Mouse (Mus musculus): ENCODE data around the gene Socs3. TPM values are rescaled to one million over a fixed set of nuclear protein-coding genes. Genes with fewer than 3 reads are reported as not detected.

Socs3 gene
- polyA plus RNA-seq, 1 experiment from 2014 or later, result 11.7 TPM

DNA sequence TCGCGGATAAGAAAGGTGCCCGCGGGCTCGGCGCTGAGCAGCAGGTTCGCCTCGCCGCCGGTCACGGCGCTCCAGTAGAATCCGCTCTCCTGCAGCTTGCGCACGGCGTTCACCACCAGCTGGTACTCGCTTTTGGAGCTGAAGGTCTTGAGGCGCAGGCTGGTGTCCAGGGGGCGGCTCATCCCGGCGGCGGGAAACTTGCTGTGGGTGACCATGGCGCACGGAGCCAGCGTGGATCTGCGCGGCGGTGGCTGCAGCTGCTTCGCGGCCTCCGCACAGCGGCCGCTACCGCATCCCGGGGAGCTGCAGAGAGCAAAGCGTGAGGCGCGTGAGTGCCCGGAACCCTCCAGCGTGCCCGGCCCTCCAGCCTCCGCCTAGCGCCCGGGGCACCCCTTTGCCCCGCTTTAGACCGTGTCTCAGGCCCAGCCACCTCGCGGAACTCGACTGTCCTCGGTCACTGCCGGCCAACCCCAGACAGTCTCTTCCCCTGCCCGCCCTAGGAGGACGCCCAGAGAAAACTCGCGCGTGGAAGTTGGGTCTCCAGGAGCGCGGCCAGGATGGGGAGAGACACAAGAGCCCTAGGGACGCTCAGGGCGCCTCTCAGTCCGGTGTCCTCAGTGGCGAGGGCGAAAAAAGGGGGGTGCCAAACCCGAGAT lies 1.7 kb downstream of the Socs3 start:
- Histone ChIP-seq H3K4me2 (ENCODE audit: low read length) (peak overlapping the region; percentile 90), H3K36me3 (ENCODE audit: control insufficient read depth, insufficient read depth) (no peaks in the 10 kb centered on the region), H3K27ac (ENCODE audit: low read length) (peak overlapping the region; percentile 88), H3K9ac (replicated peaks; ENCODE audit: low read depth, low read length) (peak overlapping the region; percentile 80), H3K4me3 (replicated peaks; ENCODE audit: low read length) (peak overlapping the region; percentile 79), H3K9me3 (ENCODE audit: control insufficient read depth, low read length) (no peaks in the 10 kb centered on the region), H3K27me3 (replicated peaks; ENCODE audit: control insufficient read depth, insufficient read depth, low read length) (no peaks in the 10 kb centered on the region), H3K4me1 (replicated peaks; ENCODE audit: control insufficient read depth, insufficient read depth, low read length) (peaks cover 48% of the 10 kb centered on the region)
- WGBS, result under 1% methylated on average over 61 of the region's 64 CpGs
- ATAC-seq, result no peak

DNA sequence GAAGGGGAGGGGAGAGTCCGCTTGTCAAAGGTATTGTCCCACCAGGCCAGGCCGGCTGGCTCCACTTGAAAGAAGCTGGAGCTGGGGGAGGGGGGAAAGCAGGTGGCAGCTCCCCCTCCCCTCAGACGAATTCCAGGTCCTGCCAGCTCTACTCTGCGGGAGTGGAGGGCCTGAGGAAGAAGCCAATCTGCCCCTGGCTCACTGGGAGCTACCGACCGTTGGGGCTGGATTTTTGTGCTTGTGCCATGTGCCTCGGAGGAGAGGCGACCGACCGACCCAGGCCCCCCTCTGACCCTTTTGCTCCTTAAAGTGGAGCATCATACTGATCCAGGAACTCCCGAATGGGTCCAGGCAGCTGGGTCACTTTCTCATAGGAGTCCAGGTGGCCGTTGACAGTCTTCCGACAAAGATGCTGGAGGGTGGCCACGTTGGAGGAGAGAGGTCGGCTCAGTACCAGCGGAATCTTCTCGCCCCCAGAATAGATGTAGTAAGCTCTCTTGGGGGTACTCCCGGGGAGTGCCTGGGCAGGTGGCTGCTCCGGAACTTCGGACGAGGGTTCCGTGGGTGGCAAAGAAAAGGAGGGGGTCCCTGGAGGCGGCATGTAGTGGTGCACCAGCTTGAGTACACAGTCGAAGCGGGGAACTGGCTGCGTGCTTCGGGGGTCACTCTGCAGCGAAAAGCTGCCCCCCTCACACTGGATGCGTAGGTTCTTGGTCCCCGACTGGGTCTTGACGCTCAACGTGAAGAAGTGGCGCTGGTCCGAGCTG lies 2.4 kb downstream of the Socs3 start:
- Histone ChIP-seq H3K9me3 (ENCODE audit: control insufficient read depth, low read length) (no peaks in the 10 kb centered on the region), H3K4me3 (replicated peaks; ENCODE audit: low read length) (peak overlapping the region; percentile 79), H3K36me3 (ENCODE audit: control insufficient read depth, insufficient read depth) (no peaks in the 10 kb centered on the region), H3K4me2 (ENCODE audit: low read length) (peak overlapping the region; percentile 90), H3K27ac (ENCODE audit: low read length) (no peak overlapping the region), H3K4me1 (replicated peaks; ENCODE audit: control insufficient read depth, insufficient read depth, low read length) (peaks cover 55% of the 10 kb centered on the region), H3K27me3 (replicated peaks; ENCODE audit: control insufficient read depth, insufficient read depth, low read length) (no peaks in the 10 kb centered on the region), H3K9ac (replicated peaks; ENCODE audit: low read depth, low read length) (peak overlapping the region; percentile 80)
- ATAC-seq, result no peak
- 4% methylated on average over 34 of the region's 34 CpGs for WGBS

DNA sequence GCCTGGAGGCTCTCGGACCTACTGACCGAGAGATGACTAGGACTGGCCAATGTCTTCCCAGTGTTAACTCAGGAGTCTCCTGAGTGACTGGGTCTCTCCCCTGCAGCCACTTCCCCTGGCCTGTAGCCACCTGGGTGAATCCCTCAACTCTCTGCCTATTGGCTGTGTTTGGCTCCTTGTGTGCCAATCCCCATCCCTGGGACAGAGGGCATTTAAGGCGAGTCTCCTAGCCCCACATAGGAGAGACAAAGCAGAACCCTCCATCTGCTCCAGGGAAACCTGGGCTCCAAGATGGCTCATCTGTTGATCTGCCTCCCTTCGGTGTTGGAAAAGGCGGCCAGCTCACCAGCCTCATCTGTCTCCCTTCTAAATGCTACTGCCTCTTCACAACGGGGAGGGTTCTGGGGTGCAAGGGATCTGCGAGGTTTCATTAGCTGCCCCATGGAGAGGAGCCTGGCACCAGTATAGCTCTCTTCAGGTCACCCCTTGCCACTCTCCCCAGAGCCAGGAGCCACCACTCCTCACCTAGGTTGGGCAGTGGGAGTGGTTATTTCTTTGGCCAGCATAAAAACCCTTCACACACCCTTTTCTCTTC lies 3.2 kb downstream of the Socs3 start:
- WGBS, result 39% methylated on average over 7 of the region's 7 CpGs
- Histone ChIP-seq H3K27ac (ENCODE audit: low read length) (no peak overlapping the region), H3K36me3 (ENCODE audit: control insufficient read depth, insufficient read depth) (no peaks in the 10 kb centered on the region), H3K4me1 (replicated peaks; ENCODE audit: control insufficient read depth, insufficient read depth, low read length) (peaks cover 58% of the 10 kb centered on the region), H3K27me3 (replicated peaks; ENCODE audit: control insufficient read depth, insufficient read depth, low read length) (no peaks in the 10 kb centered on the region), H3K9me3 (ENCODE audit: control insufficient read depth, low read length) (no peaks in the 10 kb centered on the region), H3K9ac (replicated peaks; ENCODE audit: low read depth, low read length) (no peak overlapping the region), H3K4me2 (ENCODE audit: low read length) (peak overlapping the region; percentile 90), H3K4me3 (replicated peaks; ENCODE audit: low read length) (peak overlapping the region; percentile 79; the same call in 1 of the 2 replicates)
- ATAC-seq, result no peak

DNA sequence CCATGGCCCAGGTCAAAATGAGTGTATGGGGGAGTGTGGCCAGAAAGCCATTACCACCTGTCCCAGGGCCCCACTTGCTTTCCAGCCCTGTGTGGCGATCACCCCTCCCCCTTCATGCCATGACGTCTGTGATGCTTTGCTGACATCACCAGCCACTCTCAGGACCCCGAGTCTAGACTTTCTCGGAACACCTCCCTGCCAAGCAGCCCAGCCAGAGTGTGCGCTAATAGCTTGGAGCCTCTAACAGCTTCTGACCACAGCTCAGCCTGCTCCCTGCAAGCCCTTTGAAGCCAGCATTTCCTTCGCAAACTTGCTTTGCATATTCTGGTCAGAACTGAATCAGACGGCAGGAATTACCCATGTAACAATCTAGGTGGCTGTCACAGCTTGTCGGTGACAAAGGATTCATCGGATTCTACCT lies 4.3 kb downstream of the Socs3 start:
- Histone ChIP-seq H3K36me3 (ENCODE audit: control insufficient read depth, insufficient read depth) (no peaks in the 10 kb centered on the region), H3K9me3 (ENCODE audit: control insufficient read depth, low read length) (no peaks in the 10 kb centered on the region), H3K27ac (ENCODE audit: low read length) (no peak overlapping the region), H3K27me3 (replicated peaks; ENCODE audit: control insufficient read depth, insufficient read depth, low read length) (no peaks in the 10 kb centered on the region), H3K4me1 (replicated peaks; ENCODE audit: control insufficient read depth, insufficient read depth, low read length) (peaks cover 58% of the 10 kb centered on the region), H3K4me2 (ENCODE audit: low read length) (no peak overlapping the region; the same call in 1 of the 2 replicates), H3K9ac (replicated peaks; ENCODE audit: low read depth, low read length) (no peak overlapping the region), H3K4me3 (replicated peaks; ENCODE audit: low read length) (no peak overlapping the region)
- WGBS, result 17% methylated on average over 9 of the region's 9 CpGs
- ATAC-seq, result no peak

DNA sequence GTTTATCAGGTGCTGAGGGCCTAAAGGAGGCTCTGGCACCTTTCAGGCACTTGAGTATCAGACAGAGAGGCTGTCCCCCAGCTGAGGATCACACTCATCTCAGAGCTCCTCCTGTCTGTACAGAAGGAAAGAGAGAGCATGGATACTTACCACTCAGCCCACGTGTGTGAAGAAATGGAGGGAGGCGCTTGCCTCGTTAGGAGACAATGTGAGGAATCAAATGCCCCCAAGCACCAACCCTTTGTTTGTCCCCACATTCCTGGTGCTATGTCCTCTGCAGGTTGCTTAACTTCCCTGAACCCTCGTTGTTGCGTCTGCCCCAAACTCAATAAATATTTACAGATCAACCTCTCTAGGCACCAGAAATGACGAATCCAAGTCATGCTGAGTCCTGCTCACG lies 4.8 kb downstream of the Socs3 start:
- H3K36me3 ChIP-seq (ENCODE audit: control insufficient read depth, insufficient read depth), result no peaks in the 10 kb centered on the region
- H3K9me3 ChIP-seq (ENCODE audit: control insufficient read depth, low read length), result no peaks in the 10 kb centered on the region
- peaks cover 58% of the 10 kb centered on the region for H3K4me1 ChIP-seq (replicated peaks; ENCODE audit: control insufficient read depth, insufficient read depth, low read length)
- H3K4me2 ChIP-seq (ENCODE audit: low read length), result no peak overlapping the region
- H3K27ac ChIP-seq (ENCODE audit: low read length), result no peak overlapping the region
- no peak overlapping the region for H3K9ac ChIP-seq (replicated peaks; ENCODE audit: low read depth, low read length)
- no peak overlapping the region for H3K4me3 ChIP-seq (replicated peaks; ENCODE audit: low read length)
- ATAC-seq, result no peak
- 36% methylated on average over 7 of the region's 7 CpGs for WGBS
- H3K27me3 ChIP-seq (replicated peaks; ENCODE audit: control insufficient read depth, insufficient read depth, low read length), result no peaks in the 10 kb centered on the region

DNA sequence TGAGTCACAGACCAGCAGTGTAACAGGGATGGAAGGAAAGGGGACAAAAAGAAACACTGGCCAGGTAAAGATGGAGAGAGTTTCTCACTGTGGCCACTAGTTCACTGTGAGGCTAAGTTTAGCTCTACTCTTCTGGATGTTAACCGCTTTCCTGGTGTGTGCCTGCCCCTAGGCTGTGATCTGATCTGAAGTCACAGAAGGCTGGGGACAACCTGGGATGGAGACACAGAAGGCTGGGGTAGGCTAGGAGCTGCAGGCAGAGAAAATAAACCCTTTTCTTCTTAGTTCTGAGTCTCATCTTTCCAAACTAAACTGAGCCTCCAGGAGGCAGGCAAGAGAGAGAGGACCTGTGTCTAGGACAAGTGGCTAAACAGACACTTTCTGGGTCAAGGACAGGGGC lies 5.6 kb downstream of the Socs3 start:
- no peak overlapping the region for H3K9ac ChIP-seq (replicated peaks; ENCODE audit: low read depth, low read length)
- no peak overlapping the region for H3K4me3 ChIP-seq (replicated peaks; ENCODE audit: low read length)
- peaks cover 58% of the 10 kb centered on the region for H3K4me1 ChIP-seq (replicated peaks; ENCODE audit: control insufficient read depth, insufficient read depth, low read length)
- no peaks in the 10 kb centered on the region for H3K27me3 ChIP-seq (replicated peaks; ENCODE audit: control insufficient read depth, insufficient read depth, low read length)
- no peak overlapping the region for H3K4me2 ChIP-seq (ENCODE audit: low read length)
- 47% methylated on average over 1 of the region's 1 CpGs for WGBS
- H3K9me3 ChIP-seq (ENCODE audit: control insufficient read depth, low read length), result no peaks in the 10 kb centered on the region
- H3K27ac ChIP-seq (ENCODE audit: low read length), result no peak overlapping the region
- ATAC-seq, result no peak
- H3K36me3 ChIP-seq (ENCODE audit: control insufficient read depth, insufficient read depth), result no peaks in the 10 kb centered on the region

DNA sequence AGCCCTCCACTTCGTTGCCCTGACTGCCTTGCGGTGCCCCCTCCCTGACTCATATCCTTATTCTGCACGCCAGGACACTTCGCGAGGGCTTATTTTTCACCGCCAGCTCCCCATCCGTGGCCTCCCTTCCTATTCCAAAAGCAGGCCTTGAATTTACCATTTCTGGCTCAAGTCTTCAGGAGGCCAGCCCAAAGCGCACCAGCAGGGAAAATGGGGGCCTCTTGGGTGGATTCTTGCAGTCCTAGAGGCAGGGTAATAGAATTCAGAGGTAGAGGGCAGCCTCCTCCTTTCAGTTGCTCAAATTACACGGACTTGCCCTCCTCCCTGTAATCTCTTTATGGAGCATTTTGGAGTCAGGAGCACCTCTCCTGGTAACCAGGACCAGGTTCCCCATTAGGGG lies 6.0 kb downstream of the Socs3 start:
- peak overlapping the region; percentile 71 for H3K4me2 ChIP-seq (ENCODE audit: low read length)
- ATAC-seq, result no peak
- H3K4me3 ChIP-seq (replicated peaks; ENCODE audit: low read length), result peak overlapping the region; percentile 42
- H3K27me3 ChIP-seq (replicated peaks; ENCODE audit: control insufficient read depth, insufficient read depth, low read length), result no peaks in the 10 kb centered on the region
- WGBS, result 3% methylated on average over 9 of the region's 9 CpGs
- H3K36me3 ChIP-seq (ENCODE audit: control insufficient read depth, insufficient read depth), result no peaks in the 10 kb centered on the region
- H3K4me1 ChIP-seq (replicated peaks; ENCODE audit: control insufficient read depth, insufficient read depth, low read length), result peaks cover 58% of the 10 kb centered on the region
- 0 out of 2 replicates have a peak overlapping the region, but pooled peaks have one; percentile 17 for H3K27ac ChIP-seq (ENCODE audit: low read length)
- H3K9me3 ChIP-seq (ENCODE audit: control insufficient read depth, low read length), result no peaks in the 10 kb centered on the region
- peak overlapping the region; percentile 51 for H3K9ac ChIP-seq (replicated peaks; ENCODE audit: low read depth, low read length)

DNA sequence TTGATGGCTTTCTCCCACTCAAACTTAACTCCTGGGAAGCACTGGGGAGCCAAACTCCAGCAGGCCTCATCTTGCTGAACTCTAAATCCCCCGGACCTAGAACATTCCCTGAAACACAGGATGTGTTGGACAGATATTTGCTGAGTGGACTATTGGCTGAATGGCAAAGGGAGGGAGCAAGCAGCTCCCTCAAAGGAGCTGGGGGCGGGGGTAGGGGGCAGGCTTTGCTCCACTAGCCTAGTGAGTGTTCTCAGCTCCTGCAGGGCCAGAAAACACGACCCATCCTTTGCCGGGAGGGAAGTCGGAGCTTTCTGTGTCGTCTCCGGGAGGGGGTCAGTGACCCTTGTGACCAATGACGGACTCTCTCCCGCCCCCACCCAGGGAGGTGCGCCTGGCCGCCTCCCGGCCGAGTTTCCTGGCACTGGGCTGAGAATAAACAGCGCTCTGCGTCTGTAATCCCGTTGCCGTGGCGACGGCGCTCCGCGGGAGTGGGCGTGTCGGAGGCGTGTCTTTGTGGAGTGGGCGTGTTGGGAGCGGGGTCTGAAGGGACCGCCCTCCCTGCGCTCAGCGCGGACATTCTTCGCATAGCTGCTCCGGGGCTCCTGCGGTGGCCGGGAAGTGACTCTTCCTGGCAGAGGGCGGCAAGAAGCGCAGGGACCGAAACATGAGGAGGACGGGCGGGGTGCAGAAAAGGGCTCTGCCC lies 6.6 kb downstream of the Socs3 start:
- peaks cover 60% of the 10 kb centered on the region for H3K4me1 ChIP-seq (replicated peaks; ENCODE audit: control insufficient read depth, insufficient read depth, low read length)
- peak overlapping the region; percentile 42 for H3K4me3 ChIP-seq (replicated peaks; ENCODE audit: low read length)
- no peaks in the 10 kb centered on the region for H3K36me3 ChIP-seq (ENCODE audit: control insufficient read depth, insufficient read depth)
- H3K9ac ChIP-seq (replicated peaks; ENCODE audit: low read depth, low read length), result peak overlapping the region; percentile 51
- H3K9me3 ChIP-seq (ENCODE audit: control insufficient read depth, low read length), result no peaks in the 10 kb centered on the region
- peak overlapping the region; percentile 71 for H3K4me2 ChIP-seq (ENCODE audit: low read length)
- under 1% methylated on average over 40 of the region's 40 CpGs for WGBS
- no peaks in the 10 kb centered on the region for H3K27me3 ChIP-seq (replicated peaks; ENCODE audit: control insufficient read depth, insufficient read depth, low read length)
- ATAC-seq, result peak; percentile 92
- H3K27ac ChIP-seq (ENCODE audit: low read length), result peak overlapping the region; percentile 17; the same call in 1 of the 2 replicates

All from forebrain, embryonic 16.5 days (tissue).